Mouse (Mus musculus) brown adipose tissue, adult 24 weeks (tissue): ENCODE results near the gene Gm12185. TPM values are rescaled to one million over a fixed set of nuclear protein-coding genes. Genes with fewer than 3 reads are reported as not detected.

Experiments used
- polyA plus RNA-seq: library from polyadenylated mRNA; stranded (reverse); fragments of >200 nt; gene quantifications from 2 replicates; pipeline ENCODE4 v1.2.4, GENCODE M21; 2012; ENCODE audit not compliant: missing spikeins, insufficient read depth, insufficient read length

Gene Gm12185
- polyA plus RNA-seq, 1 experiment, result not detected

Other genes with a start within 250 kb of the Gm12185 start
- gene Rack1, start 191.9 kb downstream of the Gm12185 start, polyA plus RNA-seq, result 405 and 526 TPM in 2 replicates
- gene Trim41, start 174.9 kb downstream of the Gm12185 start, polyA plus RNA-seq, result 14.0 and 15.5 TPM in 2 replicates
- 1.4 and 1.5 TPM in 2 replicates for gene Trim7, start 166.1 kb downstream of the Gm12185 start, polyA plus RNA-seq
- gene Gm12184, start 165.6 kb downstream of the Gm12185 start, polyA plus RNA-seq, result 14.6 and 26.0 TPM in 2 replicates
- gene Irgm1, start 120.5 kb downstream of the Gm12185 start, polyA plus RNA-seq, result 9.2 and 11.6 TPM in 2 replicates
- not detected in 2 replicates for gene Gm5431, start 90.0 kb downstream of the Gm12185 start, polyA plus RNA-seq
- gene Psme2b, start 46.0 kb downstream of the Gm12185 start, polyA plus RNA-seq, result 4.5 and 23.2 TPM in 2 replicates
- gene Olfr56, start 13.3 kb downstream of the Gm12185 start, polyA plus RNA-seq, result not detected in 2 replicates
- gene 9930111J21Rik1, start 12.8 kb downstream of the Gm12185 start, polyA plus RNA-seq, result 1.2 TPM in 1 of 2 replicates, not detected in the other
- 7.6 and 16.9 TPM in 2 replicates for gene Tgtp1, start 1.9 kb upstream of the Gm12185 start, polyA plus RNA-seq
- gene 9930111J21Rik2, start 59.0 kb upstream of the Gm12185 start, polyA plus RNA-seq, result 1.8 and 4.0 TPM in 2 replicates
- gene Tgtp2, start 72.0 kb upstream of the Gm12185 start, polyA plus RNA-seq, result 19.9 and 29.5 TPM in 2 replicates
- 2.9 and 4.6 TPM in 2 replicates for gene Ifi47, start 84.4 kb upstream of the Gm12185 start, polyA plus RNA-seq
- gene Olfr1396, start 122.6 kb upstream of the Gm12185 start, polyA plus RNA-seq, result 0.38 TPM in 1 of 2 replicates, not detected in the other
- not detected in 2 replicates for gene Olfr1395, start 150.0 kb upstream of the Gm12185 start, polyA plus RNA-seq
- not detected in 2 replicates for gene Olfr1394, start 162.2 kb upstream of the Gm12185 start, polyA plus RNA-seq
- 12.3 and 23.2 TPM in 2 replicates for gene Btnl9, start 194.9 kb upstream of the Gm12185 start, polyA plus RNA-seq
- gene Zfp62, start 211.1 kb upstream of the Gm12185 start, polyA plus RNA-seq, result 10.4 and 14.4 TPM in 2 replicates